Mouse (Mus musculus): ENCODE data around the gene Dnah8.

DNA sequence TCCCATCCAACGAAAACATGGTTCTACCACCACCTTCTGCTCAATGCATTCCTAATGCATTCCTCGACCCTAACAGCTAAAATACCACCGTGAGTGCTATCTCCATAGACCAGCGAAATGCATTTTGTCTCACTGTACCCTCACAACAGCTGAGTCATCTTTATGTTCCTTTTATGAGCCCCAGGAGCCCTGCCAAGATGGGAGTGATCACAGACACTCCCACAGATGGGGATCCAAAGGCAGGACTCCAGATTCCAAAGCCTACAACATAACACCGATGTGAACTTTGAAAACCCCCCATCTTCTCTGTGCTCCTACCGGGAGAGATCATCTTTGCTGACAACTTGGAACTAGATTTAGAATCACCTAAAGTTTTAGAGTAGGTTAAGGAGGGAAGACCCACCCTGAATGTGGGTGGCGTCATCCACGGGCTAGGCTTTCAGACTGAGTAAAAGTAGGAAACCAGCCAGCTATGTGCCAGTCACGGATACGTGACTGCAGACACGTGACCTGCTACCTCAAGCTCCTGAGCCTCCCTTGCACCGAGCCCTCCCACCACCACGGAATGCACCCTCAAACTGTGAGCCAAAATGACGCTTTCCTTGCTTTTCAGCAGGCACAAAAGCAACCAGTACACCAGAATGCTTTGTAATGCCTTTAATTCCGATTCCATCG, 14.7 kb upstream of the Dnah8 start:
- TF ChIP-seq CTCF (IDR thresholded peaks at IDR 0.05; ENCODE audit: borderline replicate concordance, insufficient read depth, low read depth, low read length) (no peak), POLR2A (IDR thresholded peaks at IDR 0.05; ENCODE audit: borderline replicate concordance, insufficient read depth, low read length) (no peak)
